Mouse (Mus musculus) liver, embryonic 11.5 days (tissue): Measurements from ENCODE around the gene Gm20605. TPM values are rescaled to one million over a fixed set of nuclear protein-coding genes. Genes with fewer than 3 reads are reported as not detected.

ENCODE experiments used
- ATAC-seq: fragments of 200-750 bp; cut with Nextera tagmentation; replicated peaks from 2 replicates; pipeline ENCODE4 v1.8.0; 2017; ENCODE audit warnings: moderate number of reproducible peaks, mild to moderate bottlenecking, moderate TSS enrichment, moderate library complexity; ENCODE audit not compliant: low FRiP score
- DNase-seq: peaks from one replicate; pipeline ENCODE4 v3.0.0-alpha.2; 2017; ENCODE audit warnings: low spot score
- H3K27ac ChIP-seq: fragments of 300-500 bp; sonication (generic); 2 replicates; pipeline ENCODE4 v1.5.1; 2014; ENCODE audit warnings: mild to moderate bottlenecking, low read depth, low read length, control low read depth
- H3K27me3 ChIP-seq: fragments of 300-500 bp; sonication (generic); replicated peaks from 2 replicates; pipeline ENCODE4 v1.6.1; 2014; ENCODE audit warnings: low read length, mixed read lengths; ENCODE audit not compliant: control insufficient read depth, insufficient read depth
- H3K36me3 ChIP-seq: fragments of 300-500 bp; sonication (generic); 2 replicates; pipeline ENCODE4 v1.6.1; 2014; ENCODE audit warnings: mild to moderate bottlenecking, low read length, moderate library complexity, mixed read lengths; ENCODE audit not compliant: control insufficient read depth, insufficient read depth
- H3K4me1 ChIP-seq: fragments of 300-500 bp; sonication (generic); replicated peaks from 2 replicates; pipeline ENCODE4 v1.6.1; 2014; ENCODE audit warnings: low read length, mixed read lengths; ENCODE audit not compliant: control insufficient read depth, insufficient read depth
- H3K4me2 ChIP-seq: fragments of 300-500 bp; sonication (generic); 2 replicates; pipeline ENCODE4 v1.6.1; 2014; ENCODE audit warnings: mild to moderate bottlenecking, control low read depth, moderate library complexity
- H3K4me3 ChIP-seq: fragments of 300-500 bp; sonication (generic); 2 replicates; pipeline ENCODE4 v1.5.1; 2014; ENCODE audit warnings: low read depth, low read length, control low read depth
- H3K9ac ChIP-seq: fragments of 300-500 bp; sonication (generic); 2 replicates; pipeline ENCODE4 v1.6.1; 2014; ENCODE audit warnings: low read depth, low read length, control low read depth
- H3K9me3 ChIP-seq: fragments of 300-500 bp; sonication (generic); 2 replicates; pipeline ENCODE4 v1.6.1; 2016; ENCODE audit warnings: low read length, inconsistent platforms, mixed read lengths; ENCODE audit not compliant: control insufficient read depth
- WGBS: fragments of 180-500 bp; shearing (Covaris S2); extraction: QIAGEN DNeasy Blood & Tissue Kit; methylation state at CpG from one replicate; pipeline ENCODE4 v1.1.7; 2014; 5-methylcytosine and 5-hydroxymethylcytosine counted together
- polyA plus RNA-seq: library from polyadenylated mRNA; unstranded; fragments of >200 nt; fragmentation: Nextera tagmentation; extraction: Ambion mirVana; gene quantifications from 2 replicates; pipeline ENCODE4 v1.2.1, GENCODE M21; 2014

Gene Gm20605
- polyA plus RNA-seq, result 11.6 and 13.2 TPM in 2 replicates

DNA sequence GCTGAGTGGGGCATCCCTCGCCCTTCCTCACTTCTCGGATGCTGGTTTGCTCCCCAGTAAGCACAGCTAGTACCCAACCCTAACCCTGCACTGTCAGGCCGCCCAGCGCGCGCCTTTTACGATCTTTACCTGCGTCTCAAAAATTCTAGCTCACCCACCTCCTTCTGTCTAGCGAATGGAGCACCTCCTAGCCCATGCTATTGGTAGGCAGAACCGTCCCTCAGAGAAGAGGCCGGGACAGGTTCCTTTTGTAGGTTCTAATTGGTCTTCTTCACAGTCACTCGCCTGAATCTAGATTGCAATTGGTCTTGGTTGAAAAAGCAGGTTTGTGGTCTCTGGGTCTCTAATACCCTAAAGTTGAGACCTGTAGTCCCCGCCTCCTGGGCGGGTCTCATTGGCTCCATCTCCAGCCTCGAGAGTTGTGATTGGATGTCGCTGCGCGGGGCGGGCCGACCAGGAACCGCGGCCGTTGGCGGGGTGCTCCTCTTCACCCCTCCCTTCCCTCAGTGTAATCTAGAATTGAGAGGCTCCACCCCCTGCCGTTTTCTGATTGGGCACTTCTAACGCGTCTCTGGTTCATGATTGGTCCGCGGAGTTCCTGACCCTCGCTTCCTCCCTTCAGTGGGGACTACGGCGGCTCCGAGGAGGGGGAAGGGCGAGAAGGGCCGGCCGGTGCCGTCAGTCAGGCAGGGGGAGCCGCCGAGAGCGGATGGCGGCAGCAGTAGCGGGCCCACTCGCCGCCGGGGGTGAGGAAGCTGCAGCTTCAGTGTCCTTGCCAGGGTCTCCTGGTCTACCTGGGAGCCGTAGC, at the start of gene Gm20605, which contains the start of the genes Fbxo24 and Lrch4:
Gene Gm20605 (plus strand): TSS at position 678 of the 808 bp plus-strand sequence.
Gene Fbxo24 (minus strand): TSS at position 505 of the 808 bp plus-strand sequence.
Gene Lrch4 (plus strand): TSS at position 624 of the 808 bp plus-strand sequence.
- peak within 1 kb of the TSS; percentile 98 for H3K27ac ChIP-seq
- peak within 1 kb of the TSS; percentile 86 for H3K9ac ChIP-seq
- under 1% methylated on average over 46 of the region's 46 CpGs for WGBS
- ATAC-seq (peak; percentile 95), DNase-seq (peak; percentile 97)
- H3K4me1 ChIP-seq, result peaks cover 30% of the 10 kb centered on the region
- peaks cover under 1% of the 10 kb centered on the region; the same call in 1 of the 2 replicates for H3K36me3 ChIP-seq
- peak within 1 kb of the TSS; percentile 81 for H3K4me3 ChIP-seq
- H3K27me3 ChIP-seq, result no peaks in the 10 kb centered on the region
- H3K4me2 ChIP-seq, result peak within 1 kb of the TSS; percentile 96
- H3K9me3 ChIP-seq, result no peaks in the 10 kb centered on the region

DNA sequence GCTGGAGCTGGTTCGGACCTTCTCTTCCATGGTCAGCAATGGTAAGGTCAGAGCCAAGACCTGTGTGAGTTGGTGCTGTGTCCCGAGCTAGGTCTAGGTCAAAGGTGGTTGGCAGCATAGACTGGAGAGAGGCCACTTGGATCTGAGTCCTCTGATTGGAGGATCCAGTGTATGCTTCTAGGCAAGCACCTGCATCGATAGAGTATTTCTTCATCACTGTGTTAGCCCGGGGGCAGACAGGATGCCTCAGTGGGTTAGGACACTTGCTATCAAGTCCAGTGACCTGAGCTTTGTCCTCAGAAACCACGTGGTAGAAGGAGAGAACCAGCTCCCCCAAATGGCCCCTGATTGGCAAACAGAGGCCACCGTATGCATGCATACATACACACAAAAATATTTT, 48.7 kb upstream of the Gm20605 start:
- no peak overlapping the region for H3K4me3 ChIP-seq
- H3K27me3 ChIP-seq, result peaks cover 15% of the 10 kb centered on the region
- H3K4me2 ChIP-seq, result no peak overlapping the region
- H3K27ac ChIP-seq, result no peak overlapping the region
- peaks cover 6% of the 10 kb centered on the region for H3K4me1 ChIP-seq
- ATAC-seq (no peak), DNase-seq (no peak)
- H3K9ac ChIP-seq, result no peak overlapping the region
- H3K36me3 ChIP-seq, result peaks cover 4% of the 10 kb centered on the region; the same call in 1 of the 2 replicates
- no peaks in the 10 kb centered on the region for H3K9me3 ChIP-seq
- WGBS, result 57% methylated on average over 6 of the region's 6 CpGs

DNA sequence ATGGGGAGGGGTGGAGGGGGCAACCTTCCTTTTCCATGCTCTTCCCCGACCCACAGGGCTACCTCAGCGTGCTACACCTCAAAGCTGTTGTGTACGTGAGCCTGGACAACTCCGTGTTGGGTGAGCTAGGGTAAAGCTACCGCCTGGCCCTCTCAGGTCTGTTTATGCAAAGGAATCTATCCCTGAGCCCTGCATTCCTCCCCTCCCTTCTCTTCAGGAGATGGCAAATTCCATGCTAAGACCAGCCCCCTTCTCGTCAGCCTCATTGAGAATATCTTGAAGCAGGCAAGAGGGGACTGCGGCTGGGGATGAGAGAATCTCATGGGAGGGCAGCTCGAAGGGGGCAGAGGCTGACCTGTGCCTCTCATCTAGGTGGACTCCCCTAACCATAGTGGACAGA, 46.3 kb upstream of the Gm20605 start:
- no peak overlapping the region for H3K4me2 ChIP-seq
- no peaks in the 10 kb centered on the region for H3K9me3 ChIP-seq
- H3K4me1 ChIP-seq, result peaks cover 6% of the 10 kb centered on the region
- no peak overlapping the region for H3K9ac ChIP-seq
- H3K36me3 ChIP-seq, result peaks cover 3% of the 10 kb centered on the region; the same call in 1 of the 2 replicates
- H3K4me3 ChIP-seq, result no peak overlapping the region
- DNase-seq, result no peak
- WGBS, result 46% methylated on average over 8 of the region's 8 CpGs
- H3K27ac ChIP-seq, result no peak overlapping the region
- H3K27me3 ChIP-seq, result peaks cover 15% of the 10 kb centered on the region
- ATAC-seq, result no peak

DNA sequence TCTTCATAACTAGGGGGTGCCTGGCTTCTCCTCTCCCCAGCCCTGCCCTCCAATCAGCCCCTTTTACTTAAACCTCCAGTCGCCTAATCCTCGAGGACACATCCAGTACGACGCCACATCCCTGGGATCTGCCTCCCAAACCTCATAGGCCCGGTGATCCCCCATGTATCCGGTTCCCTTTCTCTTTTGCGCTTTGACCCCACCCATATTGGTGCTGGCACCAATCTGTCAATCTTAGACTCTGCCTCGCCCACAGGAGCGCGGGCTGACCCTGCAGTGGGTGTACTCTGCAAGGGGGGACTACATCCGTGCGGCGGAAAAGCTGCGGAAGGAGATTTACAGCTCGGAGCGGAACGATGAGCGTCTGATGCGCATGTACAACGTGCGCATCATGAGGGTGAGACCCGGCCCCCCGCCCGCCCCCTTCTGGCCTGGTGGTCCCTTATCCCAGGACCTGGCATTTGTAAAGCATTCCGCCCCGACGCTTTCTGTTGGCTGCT, 45.3 kb upstream of the Gm20605 start:
- H3K9ac ChIP-seq, result no peak overlapping the region

DNA sequence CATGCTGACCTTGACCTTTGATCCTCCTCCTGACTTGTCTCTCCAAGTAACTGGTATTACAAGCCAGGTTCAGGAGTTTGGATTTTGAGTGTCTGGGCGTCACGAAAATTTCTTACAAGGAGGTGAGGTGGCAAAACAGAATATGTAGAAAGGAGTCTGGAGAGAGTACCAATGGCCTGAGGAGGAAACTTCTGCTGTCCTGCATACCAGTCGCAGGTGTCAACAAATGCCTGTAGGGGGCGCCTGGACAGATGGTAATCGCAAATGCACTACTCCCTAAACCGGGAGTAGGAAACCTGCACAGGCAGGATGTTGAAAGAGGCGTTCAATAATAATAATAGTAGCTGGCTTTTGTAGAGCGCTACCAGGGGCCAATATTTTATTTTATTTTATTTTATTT, 44.0 kb upstream of the Gm20605 start:
- Histone ChIP-seq H3K27ac (no peak overlapping the region), H3K9me3 (no peaks in the 10 kb centered on the region), H3K36me3 (no peaks in the 10 kb centered on the region; the same call in 1 of the 2 replicates), H3K27me3 (peaks cover 15% of the 10 kb centered on the region), H3K4me3 (no peak overlapping the region), H3K9ac (no peak overlapping the region), H3K4me1 (peaks cover 6% of the 10 kb centered on the region), H3K4me2 (no peak overlapping the region)
- WGBS, result 29% methylated on average over 8 of the region's 8 CpGs
- no peak for ATAC-seq
- DNase-seq, result no peak

More for the DNA sequence above, 45.3 kb upstream of the Gm20605 start:
- no peaks in the 10 kb centered on the region for H3K9me3 ChIP-seq
- no peak overlapping the region for H3K27ac ChIP-seq
- H3K36me3 ChIP-seq, result no peaks in the 10 kb centered on the region; the same call in 1 of the 2 replicates
- WGBS, result 21% methylated on average over 27 of the region's 27 CpGs
- peak overlapping the region; percentile 54 for H3K4me2 ChIP-seq
- DNase-seq (no peak), ATAC-seq (no peak)
- peaks cover 6% of the 10 kb centered on the region for H3K4me1 ChIP-seq
- H3K4me3 ChIP-seq, result peak overlapping the region; percentile 33
- peaks cover 15% of the 10 kb centered on the region for H3K27me3 ChIP-seq

DNA sequence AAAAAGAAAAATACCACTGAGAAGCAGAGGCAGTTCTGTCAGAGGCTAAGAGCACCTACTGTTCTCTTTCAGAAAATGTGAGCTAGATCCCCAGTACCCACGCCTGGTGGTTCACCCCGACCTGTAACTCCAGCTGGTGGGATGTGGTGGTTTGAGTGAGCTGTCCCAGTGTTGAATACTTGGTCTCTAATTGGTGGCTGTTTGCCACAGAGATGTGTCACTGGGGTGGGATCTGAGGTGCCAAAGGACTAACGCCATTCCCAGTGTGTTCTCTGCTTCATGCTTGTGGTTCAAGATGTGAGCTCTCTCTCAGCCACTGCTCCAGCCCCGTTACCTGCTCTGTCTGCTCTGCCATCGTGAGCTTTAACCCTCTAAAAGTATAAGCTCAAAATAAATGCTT, 38.5 kb upstream of the Gm20605 start:
- ATAC-seq (no peak), DNase-seq (no peak)
- H3K36me3 ChIP-seq, result no peaks in the 10 kb centered on the region; the same call in 1 of the 2 replicates
- no peak overlapping the region for H3K9ac ChIP-seq
- H3K4me2 ChIP-seq, result no peak overlapping the region
- H3K27ac ChIP-seq, result no peak overlapping the region
- no peaks in the 10 kb centered on the region for H3K4me1 ChIP-seq
- H3K4me3 ChIP-seq, result no peak overlapping the region
- H3K9me3 ChIP-seq, result no peaks in the 10 kb centered on the region
- WGBS, result 75% methylated on average over 5 of the region's 5 CpGs
- H3K27me3 ChIP-seq, result no peaks in the 10 kb centered on the region

DNA sequence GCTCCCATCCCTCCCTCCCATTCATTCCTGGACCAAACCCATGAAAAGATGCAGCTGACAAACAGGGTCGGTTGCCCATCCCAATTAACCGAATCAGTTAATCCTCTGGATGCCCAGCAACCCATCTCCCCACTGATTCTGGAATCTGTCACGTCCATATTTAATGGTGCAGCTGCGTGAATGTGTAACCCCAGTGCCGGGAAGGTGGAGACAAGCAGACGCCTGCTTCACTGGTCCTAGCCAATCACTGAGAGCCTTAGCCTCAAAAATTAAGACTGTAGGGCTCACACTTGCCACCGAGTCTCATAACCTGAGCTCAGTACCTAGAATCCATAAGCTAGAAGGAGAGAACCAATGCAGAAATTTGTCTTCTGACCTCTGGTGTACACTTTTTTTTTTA, 33.1 kb upstream of the Gm20605 start:
- DNase-seq, result no peak

DNA sequence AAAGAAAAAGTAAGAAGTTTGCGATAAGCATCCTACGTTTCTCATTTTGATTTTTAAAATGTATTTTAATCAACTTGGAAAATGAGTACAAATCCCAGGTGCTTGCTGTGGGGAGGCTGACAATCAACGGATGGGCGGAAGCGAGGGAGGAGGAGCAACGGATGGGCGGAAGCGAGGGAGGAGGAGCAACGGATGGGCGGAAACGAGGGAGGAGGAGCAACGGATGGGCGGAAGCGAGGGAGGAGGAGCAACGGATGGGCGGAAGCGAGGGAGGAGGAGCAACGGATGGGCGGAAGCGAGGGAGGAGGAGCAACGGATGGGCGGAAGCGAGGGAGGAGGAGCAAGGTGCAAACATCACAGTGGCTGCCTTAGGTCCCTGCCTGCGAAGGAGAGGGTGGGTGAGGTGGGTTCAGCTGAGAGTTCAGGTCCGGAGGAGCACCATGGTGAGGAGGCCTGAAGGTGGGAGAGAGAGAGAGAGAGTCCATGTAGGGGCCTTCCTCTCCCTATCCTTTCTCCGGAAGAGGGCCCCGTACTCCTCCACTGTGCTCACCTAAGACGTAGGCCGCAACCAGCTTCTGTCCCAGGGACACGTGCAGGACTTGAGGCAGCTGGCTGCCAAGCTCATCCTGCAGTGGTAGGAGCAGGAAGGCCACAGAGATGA, 32.2 kb upstream of the Gm20605 start:
- Histone ChIP-seq H3K4me3 (peak overlapping the region; percentile 7; the same call in 1 of the 2 replicates), H3K27me3 (no peaks in the 10 kb centered on the region), H3K36me3 (peaks cover 4% of the 10 kb centered on the region), H3K4me1 (peaks cover 14% of the 10 kb centered on the region), H3K4me2 (peak overlapping the region; percentile 58), H3K9me3 (no peaks in the 10 kb centered on the region), H3K9ac (no peak overlapping the region), H3K27ac (peak overlapping the region; percentile 3; the same call in 1 of the 2 replicates)
- DNase-seq (no peak), ATAC-seq (no peak)
- 32% methylated on average over 30 of the region's 30 CpGs for WGBS

More for the DNA sequence above, 33.1 kb upstream of the Gm20605 start:
- Histone ChIP-seq H3K9ac (no peak overlapping the region), H3K9me3 (no peaks in the 10 kb centered on the region), H3K27me3 (no peaks in the 10 kb centered on the region), H3K27ac (no peak overlapping the region), H3K4me3 (no peak overlapping the region), H3K4me2 (no peak overlapping the region), H3K36me3 (peaks cover 4% of the 10 kb centered on the region), H3K4me1 (peaks cover 14% of the 10 kb centered on the region)
- 80% methylated on average over 7 of the region's 7 CpGs for WGBS
- no peak for ATAC-seq
